Mouse (Mus musculus) ES-E14 (cell line): ENCODE data around the gene Timp4.

Experiments used
- CHD2 ChIP-seq: IDR thresholded peaks from 2 replicates; pipeline ENCODE4 v1.6.1; 2014; ENCODE audit warnings: mild to moderate bottlenecking, low read depth, low read length, inconsistent platforms
- HCFC1 ChIP-seq: IDR thresholded peaks from 2 replicates; pipeline ENCODE4 v1.6.1; 2012; ENCODE audit warnings: low read length, inconsistent platforms, borderline replicate concordance; ENCODE audit not compliant: insufficient read depth
- MAFK ChIP-seq: IDR thresholded peaks from 2 replicates; pipeline ENCODE4 v1.6.1; 2014; ENCODE audit warnings: mild to moderate bottlenecking, low read depth, low read length, inconsistent platforms; ENCODE audit not compliant: insufficient read depth
- ZC3H11A ChIP-seq: IDR thresholded peaks from 2 replicates; pipeline ENCODE4 v1.6.1; 2012; ENCODE audit warnings: low read depth, mild to moderate bottlenecking, inconsistent platforms, low read length, borderline replicate concordance
- ZNF384 ChIP-seq: IDR thresholded peaks from 2 replicates; pipeline ENCODE4 v1.6.1; 2012; ENCODE audit warnings: low read depth, low read length, inconsistent platforms

GRCm38 (mm10) chr6:115241131-115241699, 10.8 kb downstream of the Timp4 start:
- TF ChIP-seq HCFC1 (no peak), ZNF384 (no peak), MAFK (no peak), ZC3H11A (no peak), CHD2 (no peak)
